Mouse (Mus musculus) megakaryocyte, adult 5-6 weeks (primary cell): ENCODE measurements around the gene Pknox2. TPM values are rescaled to one million over a fixed set of nuclear protein-coding genes. Genes with fewer than 3 reads are reported as not detected.

Source experiments
- ATAC-seq: 2 replicates; pipeline ENCODE4 v1.8.0; 2016; ENCODE audit warnings: mild to moderate bottlenecking, inconsistent platforms; ENCODE audit not compliant: poor library complexity, severe bottlenecking
- total RNA-seq, 2 experiments: library from RNA; stranded (forward) in 1 of 2; stranded (reverse) in 1 of 2; fragments of 153-499, 151-499 nt in 1 of 2; fragments of 221-1000, 200-1000 nt in 1 of 2; gene quantifications; 2 replicates each; pipeline versions ENCODE4 v1.2.3 to v1.2.4; 2015 to 2017

The Pknox2 gene
- total RNA-seq, 2 experiments from 2014 or later, result 0.04 to 0.16 TPM

DNA sequence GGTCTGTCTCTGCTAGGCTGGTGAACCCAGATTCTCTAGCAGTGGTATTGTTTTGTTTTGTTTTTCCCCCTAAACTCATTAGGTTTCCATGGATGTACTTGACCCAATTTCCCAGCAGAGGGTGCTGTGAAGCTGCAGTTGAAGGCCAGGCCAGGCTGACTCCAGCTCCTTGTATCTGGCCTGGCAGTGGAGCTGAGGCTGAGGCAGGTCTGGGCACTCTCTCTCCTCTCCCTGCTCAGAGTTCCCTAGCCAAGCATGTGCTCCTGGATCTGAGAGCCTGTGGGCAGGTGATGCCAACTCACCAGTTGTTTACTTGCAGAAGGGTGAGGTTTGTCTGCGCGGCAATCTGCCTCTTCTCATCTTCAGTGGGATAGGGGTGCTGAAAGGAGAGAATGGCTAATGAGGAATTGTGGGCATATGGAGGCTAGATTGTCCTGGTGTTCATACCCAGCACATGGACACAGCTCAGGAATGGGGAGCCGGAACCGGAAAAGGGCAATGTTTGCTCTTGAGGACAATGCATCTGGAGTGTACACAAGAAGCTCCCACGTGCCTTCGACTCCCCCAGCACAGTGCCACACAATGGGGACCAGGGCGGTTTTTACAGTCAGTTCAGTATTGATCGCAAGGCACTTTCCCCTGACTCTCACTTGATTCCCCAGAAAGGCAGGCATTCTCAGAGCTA, 252.1 kb downstream of the Pknox2 start:
- ATAC-seq, result no peak

DNA sequence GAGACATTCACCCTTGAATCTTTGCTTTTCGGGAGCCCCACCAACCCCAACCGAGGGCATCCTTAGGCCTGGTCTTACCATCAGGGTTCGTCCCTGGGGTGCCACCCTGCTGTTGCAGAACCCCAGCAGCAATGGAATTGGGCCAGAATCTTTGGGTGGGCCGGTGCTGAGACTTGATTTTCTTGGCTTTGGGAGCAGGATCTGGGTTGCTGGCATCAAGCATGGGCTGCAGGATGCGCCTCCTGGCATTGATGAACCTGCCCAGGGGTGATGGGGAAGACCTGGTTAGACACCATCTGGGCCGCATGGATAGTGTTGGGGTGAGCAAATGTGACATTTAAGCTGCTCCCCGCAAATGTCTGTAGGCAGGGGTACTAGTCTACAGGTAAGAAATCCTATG, 253.0 kb downstream of the Pknox2 start:
- no peak for ATAC-seq

DNA sequence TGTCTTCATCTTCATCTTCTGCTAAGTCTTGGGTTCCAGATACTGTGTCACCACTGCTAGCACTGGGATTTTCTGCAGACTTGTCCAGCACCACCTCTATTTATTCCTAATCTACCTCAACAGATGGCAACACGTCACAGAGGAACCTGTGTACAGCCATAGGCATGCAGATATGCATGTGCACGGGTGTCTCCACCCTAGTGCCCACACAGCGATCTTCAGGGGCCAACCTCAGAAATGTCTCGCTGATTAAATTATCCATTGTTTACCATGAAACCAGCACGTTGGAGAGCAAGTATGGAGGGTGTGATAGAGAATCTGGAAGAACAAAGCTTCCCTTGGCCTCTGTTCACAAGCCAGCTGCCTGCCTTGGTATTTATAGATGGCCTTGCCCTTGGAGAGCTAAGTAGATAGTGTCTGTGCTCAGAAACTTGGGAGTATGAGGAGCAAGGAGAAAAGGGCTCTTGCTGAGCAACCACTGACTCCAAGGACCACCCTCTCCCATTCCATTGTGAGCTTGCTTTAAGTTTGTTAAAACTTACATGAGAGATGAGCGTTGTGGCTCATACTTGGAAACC, 253.7 kb downstream of the Pknox2 start:
- ATAC-seq, result no peak

DNA sequence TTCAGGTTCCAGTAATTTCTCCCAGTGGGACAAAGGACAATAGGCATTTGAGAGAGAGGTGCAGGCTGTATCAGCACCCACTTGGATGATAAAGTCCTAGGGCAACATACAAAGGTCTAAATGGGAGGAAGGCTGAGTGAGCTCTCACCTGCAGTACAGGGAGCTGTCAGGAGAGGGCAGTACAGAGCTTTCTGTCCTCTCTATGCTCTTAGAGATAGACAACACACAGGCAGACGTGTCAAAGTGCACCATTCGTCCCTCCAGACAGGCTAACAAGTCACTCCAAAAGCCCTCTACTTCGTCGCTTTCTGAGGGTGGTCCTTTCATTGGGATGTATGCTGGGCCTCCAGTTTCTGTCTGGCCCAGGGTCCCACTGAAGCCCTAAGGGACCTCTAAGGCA, 256.7 kb downstream of the Pknox2 start:
- ATAC-seq, result no peak

DNA sequence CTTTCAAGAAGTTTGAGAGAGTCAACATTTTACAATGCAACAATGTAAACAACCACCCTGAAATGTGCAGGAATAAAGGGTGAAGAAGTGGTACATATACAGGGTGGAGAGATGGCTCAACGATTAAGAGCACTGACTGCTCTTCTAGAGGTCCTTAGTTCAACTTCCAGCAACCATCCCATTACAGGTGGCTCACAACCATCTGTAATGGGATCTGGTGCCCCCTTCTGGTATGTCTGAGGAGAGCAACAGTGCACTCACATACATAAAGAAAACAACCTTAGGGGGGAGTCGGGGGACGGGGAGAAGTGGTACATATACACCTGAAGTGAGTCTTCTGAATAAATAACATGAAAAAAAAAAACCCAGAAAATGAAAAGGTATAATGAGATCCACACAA, 262.0 kb downstream of the Pknox2 start:
- no peak for ATAC-seq

DNA sequence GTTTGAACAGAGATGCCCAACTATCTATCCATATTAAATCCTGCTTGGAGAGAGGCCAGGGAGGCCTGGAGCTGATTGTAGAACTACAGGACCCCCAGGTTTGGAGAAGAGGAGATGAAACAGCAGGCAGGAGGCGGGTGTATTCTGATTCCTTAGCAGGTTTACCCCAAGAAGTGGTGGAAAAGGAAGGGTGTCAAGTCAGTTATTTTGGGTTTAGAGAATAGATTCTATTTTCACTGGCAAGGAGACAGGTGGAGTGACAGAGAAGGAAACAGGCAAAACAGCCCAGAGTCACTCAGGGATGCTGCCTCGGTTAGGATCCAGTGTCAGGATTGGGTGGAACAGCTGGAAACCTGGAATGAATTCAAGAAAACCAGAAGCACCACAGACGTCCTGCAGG, 263.6 kb downstream of the Pknox2 start:
- ATAC-seq, result no peak

DNA sequence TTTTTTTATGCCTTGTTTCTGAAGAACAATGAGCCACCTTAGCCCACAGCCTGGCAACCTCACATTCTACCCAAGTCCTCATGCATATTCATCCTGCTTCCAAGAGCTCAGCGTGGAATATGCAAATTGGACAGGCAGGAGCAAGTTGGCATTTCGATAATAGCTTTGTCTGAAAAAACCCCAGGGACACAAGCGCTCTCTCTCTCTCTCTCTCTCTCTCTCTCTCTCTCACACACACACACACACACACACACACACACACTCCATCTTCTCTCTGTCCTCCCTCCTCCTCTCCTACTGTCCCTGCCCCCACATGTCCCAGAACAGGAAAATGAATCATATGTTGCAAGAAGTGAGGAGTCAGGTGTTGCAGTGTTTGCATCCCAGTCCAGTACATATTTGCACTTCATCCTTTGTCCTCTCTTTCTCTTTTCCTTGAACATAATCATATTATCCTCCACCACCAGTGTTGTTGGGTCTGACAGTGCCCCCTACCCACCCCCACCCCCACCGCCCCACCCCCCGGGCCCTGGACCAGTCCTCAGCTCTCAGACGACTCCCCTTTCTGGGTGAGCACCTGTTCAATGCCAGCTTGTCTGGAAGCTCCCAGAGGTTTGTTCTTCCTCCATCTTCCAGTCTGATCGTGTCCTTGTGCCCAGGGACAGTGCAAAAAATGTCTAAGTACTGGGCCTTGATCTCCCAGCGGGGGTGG, 265.0 kb downstream of the Pknox2 start:
- no peak for ATAC-seq

DNA sequence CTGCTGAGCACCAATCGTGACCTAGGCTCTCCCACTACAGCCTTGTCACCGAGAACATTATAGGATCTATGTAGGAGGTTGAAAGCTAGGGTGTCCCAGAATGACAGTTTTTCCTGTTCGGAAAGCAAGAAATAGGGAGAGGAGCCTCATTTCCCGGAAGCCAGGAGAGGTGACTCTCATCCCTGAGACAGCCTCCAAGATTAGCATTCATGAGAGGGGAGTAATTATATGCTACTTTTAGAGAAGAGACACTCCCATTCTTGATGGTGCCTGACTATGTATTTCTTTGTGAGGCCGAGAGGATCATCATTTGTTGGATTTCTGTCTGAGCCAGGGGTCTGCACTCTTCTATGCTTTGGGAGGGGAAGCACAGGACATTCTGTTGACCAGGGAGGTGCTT, 265.6 kb downstream of the Pknox2 start:
- ATAC-seq, result no peak

DNA sequence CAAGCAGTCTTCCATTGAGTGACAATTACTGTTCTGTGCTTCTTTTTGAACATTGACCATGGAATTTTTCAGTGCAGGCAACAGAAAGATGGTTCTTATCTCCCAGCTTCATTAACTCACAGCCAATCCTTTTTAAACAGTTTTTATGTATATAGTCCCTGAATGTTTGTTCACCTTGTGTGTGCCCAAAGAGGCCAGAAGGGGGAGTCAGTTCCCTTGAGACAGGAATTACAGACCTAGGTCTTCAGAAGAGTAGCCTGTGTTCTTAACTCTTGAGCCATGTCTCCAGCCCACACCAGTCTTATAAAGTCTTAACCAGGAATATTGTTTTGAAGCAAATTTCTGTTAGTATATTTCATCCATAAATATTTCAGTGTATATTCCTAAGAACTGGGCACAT, 270.4 kb downstream of the Pknox2 start:
- no peak for ATAC-seq

DNA sequence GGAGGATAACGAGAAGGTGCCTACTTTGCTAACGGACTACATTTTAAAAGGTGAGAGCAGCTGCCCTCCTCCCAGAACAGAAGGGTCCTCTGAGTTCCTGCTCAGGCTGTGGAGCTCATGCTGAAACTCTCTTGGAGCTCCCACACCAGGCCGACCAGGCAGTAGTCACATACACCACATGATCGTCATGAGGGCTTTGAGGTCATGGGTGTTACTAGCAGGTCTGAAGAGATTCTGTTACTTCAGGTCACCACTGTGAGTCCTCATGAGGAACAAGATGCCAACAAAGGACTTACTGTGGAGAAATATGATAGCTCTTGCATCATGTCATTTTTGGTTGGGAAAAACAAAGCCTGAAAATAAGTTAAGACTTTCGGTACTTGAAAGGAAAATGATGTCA, 270.9 kb downstream of the Pknox2 start:
- ATAC-seq, result no peak

DNA sequence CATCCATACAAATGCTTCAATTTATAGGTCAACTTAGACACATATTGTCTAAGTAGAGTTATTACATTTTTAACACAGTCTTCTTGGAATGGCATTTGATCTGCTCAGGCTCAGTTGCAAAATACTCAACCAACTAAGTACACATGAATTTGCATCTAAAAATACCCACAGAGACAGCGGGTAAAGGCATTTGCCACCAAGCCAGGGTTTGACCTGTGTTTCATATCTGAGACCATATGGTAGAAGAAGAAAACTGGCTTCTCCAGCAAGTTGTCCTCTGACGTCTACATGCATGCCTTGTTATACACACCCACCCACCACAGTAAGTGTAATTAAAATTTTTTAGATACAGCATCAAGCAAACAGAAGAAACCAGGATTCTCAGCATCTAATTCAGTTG, 273.4 kb downstream of the Pknox2 start:
- no peak for ATAC-seq

DNA sequence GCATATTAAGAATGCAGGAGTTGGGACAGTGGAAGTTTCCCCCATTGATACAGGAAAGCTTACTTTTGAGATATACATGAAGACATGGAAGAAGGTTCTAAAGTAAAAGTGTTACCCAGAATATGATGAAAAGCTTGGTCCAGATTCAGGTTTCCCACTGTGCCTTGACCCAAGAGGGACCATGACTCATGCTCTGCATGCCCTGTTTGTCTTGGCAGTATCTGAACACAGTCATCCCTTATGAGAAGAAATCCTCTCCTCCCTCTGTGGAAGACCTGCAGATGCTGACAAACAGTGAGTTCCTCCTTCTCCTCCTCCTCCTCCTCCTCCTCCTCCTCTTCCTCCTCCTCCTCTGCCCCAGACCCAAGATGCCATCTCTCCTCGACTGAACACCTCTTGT, 276.9 kb downstream of the Pknox2 start:
- ATAC-seq, result no peak

DNA sequence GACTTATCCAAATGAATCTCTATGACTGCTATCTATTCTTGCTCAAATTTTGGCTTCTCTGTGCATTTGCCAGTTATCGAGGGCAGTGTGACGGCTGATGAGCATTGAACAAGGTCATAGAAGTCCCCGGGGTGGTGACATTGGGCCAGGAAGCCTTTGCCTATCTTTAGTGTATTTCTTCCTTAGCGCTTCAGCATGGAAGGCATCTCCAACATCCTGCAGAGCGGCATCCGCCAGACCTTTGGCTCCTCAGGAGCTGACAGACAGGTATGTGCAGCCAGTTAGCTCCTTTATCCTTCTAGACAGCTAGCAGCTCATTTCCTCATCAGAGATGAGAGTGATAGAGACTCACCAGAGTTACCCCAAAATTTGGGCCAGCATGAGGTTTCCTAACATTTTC, 278.5 kb downstream of the Pknox2 start:
- ATAC-seq, result no peak

DNA sequence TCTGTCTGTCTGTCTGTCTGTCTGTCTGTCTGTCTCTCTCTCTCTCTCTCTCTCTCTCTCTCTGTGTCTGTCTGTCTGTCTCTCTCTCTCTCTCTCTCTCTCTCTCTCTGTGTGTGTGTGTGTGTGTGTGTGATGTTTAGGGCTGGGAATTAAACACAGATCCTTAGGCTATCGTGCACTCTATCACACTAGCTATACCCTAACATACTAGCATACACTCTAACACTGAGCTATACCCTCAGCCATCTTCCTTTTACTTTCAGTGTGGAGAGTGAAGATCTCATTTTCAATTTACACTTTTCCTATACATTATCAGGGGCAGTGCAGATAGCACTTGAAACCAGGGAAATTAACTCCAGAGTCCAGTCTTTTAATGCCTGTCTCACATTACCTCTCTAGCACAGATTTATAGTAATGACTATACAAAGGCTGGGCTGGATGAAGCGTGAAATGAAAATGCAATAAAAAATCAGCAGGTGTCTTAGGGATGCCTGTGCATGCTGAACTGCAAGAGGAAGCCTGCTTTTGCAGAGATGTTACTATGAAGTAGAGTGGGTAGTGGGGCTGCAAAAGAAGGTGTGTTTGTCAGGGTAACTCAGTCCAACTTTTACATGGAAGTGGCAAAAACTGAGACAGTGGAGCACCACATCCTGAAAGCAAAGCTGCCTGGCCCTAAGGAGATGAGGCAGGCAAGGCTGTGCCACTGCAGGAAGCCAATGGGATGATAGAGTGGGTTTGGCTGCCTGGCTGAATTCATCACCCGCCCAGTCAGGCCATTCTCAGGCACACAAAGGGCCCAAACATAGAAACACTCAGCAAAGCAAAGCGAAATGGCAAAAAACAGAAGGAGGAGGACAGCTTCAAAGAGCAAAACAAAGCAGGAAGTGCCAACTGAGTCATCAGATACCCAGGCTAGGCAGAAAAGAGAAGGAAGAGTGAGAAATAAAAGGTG, 282.1 kb downstream of the Pknox2 start:
- ATAC-seq, result no peak

DNA sequence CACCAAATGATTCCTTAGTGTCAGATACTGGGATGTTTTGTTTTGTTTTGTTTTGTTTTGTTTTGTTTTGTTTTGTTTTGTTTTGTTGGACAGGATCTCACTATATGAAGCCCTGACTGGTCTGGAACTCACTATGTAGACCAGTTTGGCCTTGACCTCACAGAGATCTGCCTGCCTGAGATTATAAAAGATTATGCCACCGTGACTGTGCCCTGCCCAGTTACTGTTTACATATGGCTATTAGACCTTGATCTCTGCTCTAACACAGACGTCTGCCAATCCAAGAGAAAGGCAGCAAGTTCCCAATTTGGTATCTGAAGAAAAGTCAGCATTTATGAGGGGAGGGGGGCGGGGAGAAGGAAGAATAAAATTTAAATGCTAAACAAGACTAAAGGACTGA, 283.5 kb downstream of the Pknox2 start:
- ATAC-seq, result no peak

DNA sequence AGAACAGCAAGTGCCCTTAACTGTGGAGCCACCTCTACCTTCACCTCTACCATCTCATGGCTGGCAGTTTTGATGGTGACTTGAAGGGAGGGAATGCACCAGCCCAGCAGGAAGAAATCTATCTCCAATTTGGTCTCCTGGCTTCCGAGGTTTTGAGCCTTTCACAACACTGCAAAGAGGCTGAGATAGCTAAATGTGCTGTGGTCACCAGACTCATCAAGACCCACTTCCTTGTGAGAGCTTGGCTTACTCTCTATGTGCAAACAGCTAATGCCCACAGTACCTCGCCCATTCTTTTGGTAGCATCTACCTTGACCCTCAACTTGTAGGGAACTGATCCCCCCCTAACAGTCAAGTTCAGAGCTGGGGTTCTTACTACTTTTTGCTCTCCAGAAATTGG, 284.6 kb downstream of the Pknox2 start:
- ATAC-seq, result peak; percentile 30; the same call in 1 of the 2 replicates

DNA sequence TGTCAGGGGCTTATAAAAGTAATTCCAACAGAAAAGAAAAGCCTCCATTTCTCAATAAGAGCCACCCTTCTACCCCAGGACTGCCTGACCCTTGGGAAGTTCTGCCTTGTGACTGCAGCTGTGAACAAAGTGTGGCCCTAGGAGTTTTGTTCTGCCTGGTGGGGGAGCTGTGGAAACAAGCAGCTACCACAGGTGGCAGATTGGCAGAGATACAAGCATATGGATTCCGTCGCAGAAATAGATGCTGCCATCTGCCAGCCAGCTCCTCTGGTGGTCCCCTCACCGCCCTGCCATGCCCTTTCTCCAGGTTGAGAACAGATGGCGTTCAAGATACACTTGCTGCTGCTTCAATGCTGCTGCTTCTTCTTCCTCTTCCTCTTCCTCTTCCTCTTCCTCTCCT, 288.5 kb downstream of the Pknox2 start:
- ATAC-seq, result no peak

DNA sequence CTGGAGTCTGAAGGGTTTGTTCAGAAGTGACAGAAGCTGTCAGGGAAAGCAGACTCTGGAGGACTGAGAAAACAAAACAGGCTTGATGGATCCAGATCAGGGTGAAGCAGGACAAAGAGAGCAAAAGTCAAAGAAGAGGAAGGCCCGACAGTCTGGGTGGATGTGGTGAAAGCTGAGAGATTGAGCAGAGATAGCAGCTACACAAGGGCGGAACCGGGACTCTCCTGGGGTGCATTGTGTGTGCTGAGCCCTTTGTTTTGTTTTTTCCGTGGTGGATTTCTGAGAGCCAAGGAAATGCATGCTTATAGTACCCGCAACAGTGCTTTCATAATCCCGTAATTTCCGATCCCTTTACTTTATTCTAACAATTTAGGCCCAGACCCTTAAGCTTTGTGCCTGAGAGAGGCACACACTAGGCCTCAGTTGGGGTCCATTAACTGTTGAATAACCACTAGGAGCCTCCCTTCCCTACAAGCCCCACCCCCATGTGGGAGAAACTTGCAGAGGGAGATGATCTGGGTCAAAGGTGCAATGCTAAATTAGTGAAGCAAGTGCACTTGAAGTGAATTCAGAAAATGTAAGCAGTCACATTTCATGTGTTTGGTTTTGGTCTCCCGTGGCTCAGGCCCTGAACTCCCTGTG, 289.6 kb downstream of the Pknox2 start:
- ATAC-seq, result no peak

DNA sequence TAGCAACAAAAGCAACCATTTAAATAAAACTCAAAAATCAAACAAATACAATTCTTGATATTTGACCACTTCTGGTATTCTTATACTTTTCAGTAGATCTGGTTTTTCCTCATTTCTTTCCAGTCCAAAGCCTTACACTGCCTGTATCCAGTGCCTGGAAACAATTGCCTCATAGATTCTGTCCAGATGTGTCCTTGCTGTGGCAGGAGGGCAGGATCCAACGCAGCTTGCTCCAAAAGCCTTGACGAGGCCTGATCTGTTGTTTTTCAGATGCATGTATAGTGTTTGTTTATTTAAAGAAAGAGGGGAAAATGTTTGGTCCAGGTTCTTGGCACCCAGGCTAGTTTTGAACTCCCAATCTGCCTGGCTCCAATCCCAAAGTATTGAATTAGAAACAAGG, 290.9 kb downstream of the Pknox2 start:
- ATAC-seq, result no peak

DNA sequence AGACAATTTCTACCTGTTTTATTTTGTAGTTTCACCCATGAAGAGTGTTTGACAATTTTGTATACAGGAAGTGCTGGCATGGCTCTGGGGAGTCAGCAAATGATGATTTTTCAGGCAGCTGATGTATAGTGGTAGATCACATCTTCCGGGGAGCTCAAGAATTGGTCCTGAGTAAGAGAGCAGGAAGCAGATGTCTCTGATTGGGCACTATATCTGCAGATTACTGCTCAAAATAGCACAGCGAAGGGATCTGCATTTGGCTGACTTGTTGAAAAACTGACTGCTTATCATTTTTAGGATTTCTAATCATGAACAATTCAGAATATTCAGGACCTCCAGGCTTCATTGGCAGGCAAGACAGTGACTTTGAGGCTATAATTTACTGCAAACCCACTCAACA, 295.0 kb downstream of the Pknox2 start:
- no peak for ATAC-seq

DNA sequence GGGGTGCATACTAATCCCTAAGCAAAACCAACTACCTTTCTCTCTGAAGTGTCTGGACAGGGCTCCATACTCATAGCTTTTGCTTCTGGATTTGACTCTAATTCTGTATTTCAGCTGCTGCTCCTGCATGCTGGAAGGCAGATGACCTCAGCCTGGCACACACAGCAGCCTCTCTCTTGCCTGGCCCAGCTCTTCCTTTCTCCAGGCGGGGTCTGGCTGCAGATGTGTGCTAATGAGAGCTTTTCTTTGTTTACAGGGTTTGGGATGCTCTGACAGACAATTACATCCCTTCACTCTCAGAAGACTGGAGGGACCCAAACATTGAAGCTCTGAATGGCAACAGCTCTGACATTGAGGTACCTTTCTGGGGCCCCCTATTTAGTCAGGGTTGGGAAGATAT, 297.1 kb downstream of the Pknox2 start:
- no peak for ATAC-seq
